Comparison of ENCODE assay signal across 8 mouse cellular contexts in the genomic region with DNA sequence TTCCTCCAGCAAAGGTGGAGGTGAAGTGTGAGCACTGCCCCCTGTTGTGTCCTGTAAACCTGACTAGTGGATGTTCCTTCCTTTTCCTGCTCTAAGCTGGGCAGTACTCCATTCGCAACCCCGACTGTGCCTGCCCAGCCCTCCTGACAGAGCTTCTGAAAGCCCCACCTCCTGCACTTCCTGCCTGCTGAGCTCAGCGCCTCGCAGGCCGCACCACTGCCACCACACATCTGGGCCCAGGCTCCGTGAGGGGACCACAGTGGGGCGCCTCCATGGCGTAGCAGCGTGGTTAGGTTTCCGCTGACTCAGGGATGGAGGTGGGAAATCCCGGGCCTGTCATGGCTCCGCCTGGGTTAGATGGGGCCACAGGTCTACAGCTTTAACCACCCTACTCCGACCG. TPM values are rescaled to one million over a fixed set of nuclear protein-coding genes. Genes with fewer than 3 reads are reported as not detected.
A peak's percentile ranks its signal among the peaks of the same experiment; 100 is the strongest.
DNase-seq lines count a peak whose midpoint lies in the region; ATAC-seq lines count a peak whose summit lies in the region.

No protein-coding gene starts in this region.

- 0 out of 2 replicates have a peak overlapping the region, but pooled peaks have one; percentile 23 for H3K4me3 ChIP-seq in embryonic facial prominence, embryonic 10.5 days
- no peak overlapping the region for H3K4me3 ChIP-seq in liver, embryonic 13.5 days (replicated peaks)
- H3K4me3 ChIP-seq in stomach, embryonic 14.5 days (ENCODE audit: low read depth, low read length) = no peak overlapping the region

- peak overlapping the region; percentile 77 for H3K27ac ChIP-seq in embryonic facial prominence, embryonic 10.5 days (replicated peaks)
- no peak overlapping the region for H3K27ac ChIP-seq in liver, embryonic 13.5 days
- peak overlapping the region; percentile 93 for H3K27ac ChIP-seq in stomach, embryonic 14.5 days (ENCODE audit: low read length)

- H3K9ac ChIP-seq in liver, embryonic 13.5 days = no peak overlapping the region
- no peak overlapping the region for H3K9ac ChIP-seq in stomach, embryonic 14.5 days (replicated peaks; ENCODE audit: low read depth, low read length)

- 11% methylated on average over 14 of the region's 14 CpGs for WGBS in embryonic facial prominence, embryonic 10.5 days
- 9% methylated on average over 14 of the region's 14 CpGs for WGBS in liver, embryonic 13.5 days (ENCODE audit: insufficient replicate concordance)
- 19% methylated on average over 14 of the region's 14 CpGs for WGBS in stomach, embryonic 14.5 days

- no peak overlapping the region for H3K4me2 ChIP-seq in liver, embryonic 13.5 days
- peak overlapping the region; percentile 22; the same call in 1 of the 2 replicates for H3K4me2 ChIP-seq in stomach, embryonic 14.5 days (replicated peaks; ENCODE audit: low read depth, low read length)

- peaks cover 74% of the 10 kb centered on the region for H3K4me1 ChIP-seq in embryonic facial prominence, embryonic 10.5 days
- H3K4me1 ChIP-seq in liver, embryonic 13.5 days (replicated peaks) = no peaks in the 10 kb centered on the region
- H3K4me1 ChIP-seq in stomach, embryonic 14.5 days (ENCODE audit: control insufficient read depth, insufficient read depth, low read length) = peaks cover 44% of the 10 kb centered on the region

- intact Hi-C loops in heart, postnatal 25 days (cut with DNase I) = no loop called here

- H3K9me3 ChIP-seq in embryonic facial prominence, embryonic 10.5 days = no peaks in the 10 kb centered on the region
- no peaks in the 10 kb centered on the region for H3K9me3 ChIP-seq in liver, embryonic 13.5 days (replicated peaks)
- no peaks in the 10 kb centered on the region for H3K9me3 ChIP-seq in stomach, embryonic 14.5 days (ENCODE audit: control insufficient read depth, low read depth, low read length)

- no peaks in the 10 kb centered on the region for H3K36me3 ChIP-seq in embryonic facial prominence, embryonic 10.5 days (replicated peaks)
- no peaks in the 10 kb centered on the region for H3K36me3 ChIP-seq in liver, embryonic 13.5 days
- H3K36me3 ChIP-seq in stomach, embryonic 14.5 days (ENCODE audit: control insufficient read depth, insufficient read depth, low read length) = no peaks in the 10 kb centered on the region

- H3K27me3 ChIP-seq in embryonic facial prominence, embryonic 10.5 days (replicated peaks; ENCODE audit: low read depth, poor library complexity, severe bottlenecking) = peaks cover 37% of the 10 kb centered on the region
- H3K27me3 ChIP-seq in liver, embryonic 13.5 days = peaks cover 41% of the 10 kb centered on the region
- no peaks in the 10 kb centered on the region for H3K27me3 ChIP-seq in stomach, embryonic 14.5 days (ENCODE audit: control insufficient read depth, insufficient read depth, low read length)

- DNase-seq in adrenal gland, adult 2 months = peak; percentile 21
- no peak for DNase-seq in adrenal gland, postnatal 10 days
- DNase-seq in embryonic facial prominence, embryonic 10.5 days (ENCODE audit: low spot score) = peak; percentile 62
- peak; percentile 46 for DNase-seq in heart, postnatal 25 days (ENCODE audit: low spot score)
- no peak for DNase-seq in liver, embryonic 13.5 days
- DNase-seq in urinary bladder, postnatal 25 days (ENCODE audit: low spot score) = no peak
- DNase-seq in ovary, postnatal 14 days (ENCODE audit: low spot score) = no peak

- ATAC-seq in liver, embryonic 13.5 days (ENCODE audit: low read depth) = peak; percentile 26; the same call in 1 of the 2 replicates
- ATAC-seq in stomach, embryonic 14.5 days (ENCODE audit: insufficient number of reproducible peaks, insufficient read depth, low FRiP score, low read depth) = no peak

RNA-seq across cellular contexts. Expression of a gene that starts 2.0 kb away (rescaled TPM):
- 10 to 100 TPM in 1 of 2 experiments, 1 to 10 TPM in 1; 9.2 to 15.8 TPM for total RNA-seq in adrenal gland, adult 2 months (2021)
- 15.7 and 23.4 TPM in 2 replicates for polyA plus RNA-seq in adrenal gland, adult 2 months (2012; rRNA removed)
- 10 to 100 TPM; 29.4 to 33.8 TPM for total RNA-seq in adrenal gland, postnatal 10 days (2021)
- 4.7 and 7.2 TPM in 2 replicates for polyA plus RNA-seq in embryonic facial prominence, embryonic 10.5 days (2016; fragmentation: Nextera tagmentation; extraction: Ambion mirVana)
- 1 to 10 TPM; 9.1 to 9.3 TPM for total RNA-seq in heart, postnatal 25 days (2021)
- 3.1 and 3.3 TPM in 2 replicates for polyA plus RNA-seq in liver, embryonic 13.5 days (2015; fragmentation: Nextera tagmentation; extraction: Ambion mirVana)
- 80.0 and 95.1 TPM in 2 replicates for polyA plus RNA-seq in stomach, embryonic 14.5 days (2014; fragmentation: Nextera tagmentation; extraction: Ambion mirVana)

RNA-seq across cellular contexts. Expression of a gene that starts 56.7 kb away (rescaled TPM):
- total RNA-seq in adrenal gland, adult 2 months (2021) = 10 to 100 TPM; 80.3 to 82.6 TPM
- polyA plus RNA-seq in adrenal gland, adult 2 months (2012; rRNA removed) = 180 and 181 TPM in 2 replicates
- 10 to 100 TPM; 51.4 to 54.6 TPM for total RNA-seq in adrenal gland, postnatal 10 days (2021)
- polyA plus RNA-seq in embryonic facial prominence, embryonic 10.5 days (2016; fragmentation: Nextera tagmentation; extraction: Ambion mirVana) = 69.2 and 73.2 TPM in 2 replicates
- 10 to 100 TPM; 34.7 to 36.6 TPM for total RNA-seq in heart, postnatal 25 days (2021)
- polyA plus RNA-seq in liver, embryonic 13.5 days (2015; fragmentation: Nextera tagmentation; extraction: Ambion mirVana) = 41.0 and 41.3 TPM in 2 replicates
- 66.9 and 74.3 TPM in 2 replicates for polyA plus RNA-seq in stomach, embryonic 14.5 days (2014; fragmentation: Nextera tagmentation; extraction: Ambion mirVana)

Comparison
In these comparisons a context has a peak if more than half of its experiments do, and no peak if none do; other contexts are left out.
1. DNase-seq: peak in adrenal gland, adult 2 months (single experiment), embryonic facial prominence, embryonic 10.5 days (single experiment) and heart, postnatal 25 days (single experiment); none in adrenal gland, postnatal 10 days (single experiment), liver, embryonic 13.5 days (single experiment), urinary bladder, postnatal 25 days (single experiment) and ovary, postnatal 14 days (single experiment).